Mouse (Mus musculus) B cell, adult 62 days (primary cell): ENCODE measurements around the gene Rsl24d1. TPM values are rescaled to one million over a fixed set of nuclear protein-coding genes. Genes with fewer than 3 reads are reported as not detected.

Source experiments
- total RNA-seq: library from RNA; stranded (reverse); gene quantifications from 4 replicates; pipeline ENCODE4 v1.2.4, GENCODE M21; 2023

Rsl24d1 gene
- 55.4 to 73.5 TPM (median 58.6 TPM) in 4 replicates for total RNA-seq

GRCm38 (mm10) chr9:73112919-73113906, at the start of gene Rsl24d1:
TSS of gene Rsl24d1 (plus strand) at chr9:73113426.

GRCm38 (mm10) chr9:73101536-73101935, 11.7 kb upstream of the Rsl24d1 start, which contains the start of gene Khdc3:
TSS of gene Khdc3 (plus strand) at chr9:73101836.

GRCm38 (mm10) chr9:73102181-73102580, 11.0 kb upstream of the Rsl24d1 start, which contains the start of gene Gm20509:
TSS of gene Gm20509 (plus strand) at chr9:73102470.

Other genes starting within 250 kb of the Rsl24d1 start
- not detected in 4 replicates for gene Pygo1, start 187.8 kb upstream of the Rsl24d1 start, total RNA-seq
- 0.60 TPM in 3 of 4 replicates, not detected in the other for gene Dyx1c1, start 154.6 kb upstream of the Rsl24d1 start, total RNA-seq
- 0.30 to 0.50 TPM in 2 of 4 replicates, not detected in the others for gene Gm44503, start 154.6 kb upstream of the Rsl24d1 start, total RNA-seq
- 1.8 to 3.5 TPM (median 2.9 TPM) in 4 replicates for gene Ccpg1os, start 128.0 kb upstream of the Rsl24d1 start, total RNA-seq
- 41.6 to 48.8 TPM (median 44.2 TPM) in 4 replicates for gene Ccpg1, start 128.0 kb upstream of the Rsl24d1 start, total RNA-seq
- gene Pigb, start 73.0 kb upstream of the Rsl24d1 start, total RNA-seq: 10.4 to 14.2 TPM (median 13.9 TPM) in 4 replicates
- 12.1 to 18.3 TPM (median 15.5 TPM) in 4 replicates for gene Rab27a, start 68.6 kb upstream of the Rsl24d1 start, total RNA-seq
- 1.1 to 1.7 TPM in 2 of 4 replicates, not detected in the others for gene Khdc3, start 11.6 kb upstream of the Rsl24d1 start, total RNA-seq
- gene Gm20509, start 11.0 kb upstream of the Rsl24d1 start, total RNA-seq: not detected in 4 replicates